Mouse (Mus musculus) myocyte (in vitro differentiated cells): Measurements from ENCODE around the gene Itgal.

Source experiments
- MAX ChIP-seq: IDR thresholded peaks from one replicate; pipeline ENCODE4 v1.6.1; 2011; ENCODE audit warnings: low read depth, mild to moderate bottlenecking, control low read depth
- POLR2A ChIP-seq: IDR thresholded peaks from one replicate; pipeline ENCODE4 v1.6.1; 2011; ENCODE audit warnings: low read depth, mild to moderate bottlenecking, control low read depth, moderate library complexity; ENCODE audit not compliant: insufficient read length
- TCF12 ChIP-seq: IDR thresholded peaks from one replicate; pipeline ENCODE4 v1.6.1; 2011; ENCODE audit warnings: mild to moderate bottlenecking, control low read depth; ENCODE audit not compliant: poor library complexity, insufficient read depth, severe bottlenecking
- TCF3 ChIP-seq: IDR thresholded peaks from one replicate; pipeline ENCODE4 v1.6.1; 2011; ENCODE audit warnings: low read depth, control low read depth; ENCODE audit not compliant: insufficient read length
- USF1 ChIP-seq: IDR thresholded peaks from one replicate; pipeline ENCODE4 v1.6.1; 2011; ENCODE audit warnings: low read depth, mild to moderate bottlenecking, control low read depth, moderate library complexity

GRCm38 (mm10) chr7:127259186-127259905 lies 36.7 kb upstream of the Itgal start:
- no peak for TF ChIP-seq MAX
- no peak for TF ChIP-seq TCF3
- no peak for TF ChIP-seq USF1
- no peak for TF ChIP-seq POLR2A
- TF ChIP-seq TCF12: no peak
